Mouse (Mus musculus): ENCODE data around the gene Nr2f1.

The Nr2f1 gene

DNA sequence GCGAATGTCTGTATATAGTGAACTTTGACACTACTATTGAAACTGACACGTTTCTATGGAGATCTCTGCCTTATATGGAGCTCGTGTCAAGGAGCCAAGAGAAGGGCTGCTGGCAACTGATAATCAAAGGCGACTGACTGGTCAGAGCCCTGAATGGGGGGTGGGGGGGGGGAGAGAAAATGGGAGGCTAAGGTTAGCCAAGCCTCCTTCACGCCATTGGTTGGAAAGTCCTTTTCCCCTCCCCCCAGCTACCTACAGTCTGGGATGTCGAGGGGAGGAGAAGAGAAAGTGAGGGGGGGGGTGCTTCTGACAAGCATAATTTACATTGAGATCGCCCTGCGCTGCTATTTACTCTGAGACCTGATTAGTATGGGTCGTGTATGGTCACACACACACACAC is 850 bp upstream of the Nr2f1 start:
- no peak for DNase-seq (ENCODE audit: low spot score)

GRCm38 (mm10) chr13:78198871-78199641 is 501 bp downstream of the Nr2f1 start:
- peak; percentile 45 for DNase-seq (ENCODE audit: low spot score)

GRCm38 (mm10) chr13:78198391-78198870 is 1.1 kb downstream of the Nr2f1 start:
- no peak for DNase-seq (ENCODE audit: low spot score)

GRCm38 (mm10) chr13:78197819-78198390 is 1.7 kb downstream of the Nr2f1 start:
- DNase-seq (ENCODE audit: low spot score): no peak

- no peak for DNase-seq (ENCODE audit: low spot score)
Measured at GRCm38 (mm10) chr13:78197286-78197818, 2.2 kb downstream of the Nr2f1 start.

- DNase-seq (ENCODE audit: low spot score): no peak
Measured at GRCm38 (mm10) chr13:78196236-78196796, 3.2 kb downstream of the Nr2f1 start.

GRCm38 (mm10) chr13:78195601-78196115 is 3.9 kb downstream of the Nr2f1 start:
- DNase-seq (ENCODE audit: low spot score): no peak

GRCm38 (mm10) chr13:78194850-78195600 is 4.5 kb downstream of the Nr2f1 start:
- DNase-seq (ENCODE audit: low spot score): no peak

GRCm38 (mm10) chr13:78194135-78194849 is 5.3 kb downstream of the Nr2f1 start:
- no peak for DNase-seq (ENCODE audit: low spot score)

GRCm38 (mm10) chr13:78193211-78193610 is 6.3 kb downstream of the Nr2f1 start:
- no peak for DNase-seq (ENCODE audit: low spot score)

DNA sequence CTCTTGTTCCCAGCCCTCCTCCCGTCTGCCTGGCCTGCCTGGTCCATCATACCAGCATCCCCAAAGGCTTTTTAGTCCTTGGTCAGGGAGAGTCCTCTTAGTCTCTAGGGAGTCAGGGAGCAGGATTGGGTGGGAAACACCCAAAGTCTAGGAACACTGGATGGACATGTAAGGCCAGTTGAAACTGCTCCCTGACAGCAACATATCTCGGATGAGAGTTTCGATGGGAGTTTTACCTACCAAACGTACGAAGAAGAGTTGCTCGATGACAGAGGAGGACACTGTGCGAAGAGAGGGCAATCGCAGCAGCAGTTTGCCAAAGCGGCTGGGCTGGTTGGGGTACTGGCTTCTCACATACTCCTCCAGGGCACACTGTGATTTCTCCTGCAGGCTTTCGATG is 10.0 kb downstream of the Nr2f1 start:
- DNase-seq (ENCODE audit: low spot score): no peak

- no peak for DNase-seq (ENCODE audit: low spot score)
Measured at GRCm38 (mm10) chr13:78187833-78188232, 11.7 kb downstream of the Nr2f1 start.

DNA sequence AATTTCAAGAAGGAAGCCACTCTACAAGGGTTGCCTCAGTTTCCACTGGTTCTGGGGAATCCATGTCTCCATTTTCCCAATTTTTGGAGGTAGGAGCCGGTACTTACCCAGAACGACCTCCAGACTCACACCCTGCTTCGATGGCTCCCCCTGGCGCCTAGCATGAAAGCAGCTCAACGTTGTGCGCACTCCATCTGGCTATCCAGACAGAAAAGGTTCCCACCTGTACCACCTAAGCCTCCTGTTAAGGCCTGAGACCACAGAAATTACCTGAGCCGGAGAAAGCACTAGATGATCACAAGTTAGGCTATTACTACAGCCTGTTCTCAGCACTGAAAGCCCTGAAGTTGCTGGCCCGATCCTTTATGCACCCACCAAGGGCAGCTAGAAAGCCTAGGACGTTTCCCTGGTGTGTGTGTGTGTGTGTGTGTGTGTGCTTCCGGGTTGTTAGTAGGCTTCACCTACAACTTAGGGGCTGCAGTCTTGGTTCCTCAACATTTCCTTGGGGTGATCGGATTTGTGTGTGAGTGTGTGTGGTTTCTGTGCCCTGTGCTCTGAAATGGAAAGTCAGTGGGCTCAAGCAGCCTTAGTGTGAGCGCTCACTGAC is 13.1 kb downstream of the Nr2f1 start:
- no peak for DNase-seq (ENCODE audit: low spot score)

DNA sequence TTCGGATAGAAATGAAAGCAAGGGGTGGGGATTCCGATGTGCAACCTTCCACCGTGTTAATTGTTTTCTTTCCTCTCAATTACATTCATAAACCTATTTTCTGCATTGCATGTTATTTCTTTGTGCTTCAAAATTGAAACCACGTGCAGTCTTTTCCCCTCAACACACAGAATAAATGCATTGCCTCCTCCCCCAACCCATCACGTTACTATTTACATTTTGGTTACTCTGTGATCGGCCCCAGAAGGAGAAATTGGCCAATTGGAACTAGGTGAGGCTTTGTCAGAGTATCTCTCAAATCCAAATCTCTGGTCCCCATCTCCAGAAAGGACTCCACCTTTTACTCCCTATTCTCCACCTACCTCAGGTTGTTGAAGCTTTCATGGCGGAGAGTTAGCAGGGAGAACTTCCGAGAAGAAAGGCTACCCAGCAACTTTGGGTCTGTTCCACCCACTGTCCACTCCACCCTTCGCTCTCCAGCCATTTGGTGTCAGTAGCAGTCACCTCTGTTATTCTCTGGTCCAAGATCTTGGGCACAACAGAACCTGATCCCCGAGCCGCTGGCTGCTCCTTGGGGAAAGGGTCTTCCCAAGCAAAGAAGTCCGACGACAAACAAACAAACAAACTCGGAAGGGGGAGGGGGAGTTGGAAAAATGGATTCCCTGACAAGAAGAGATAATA is 14.6 kb downstream of the Nr2f1 start:
- no peak for DNase-seq (ENCODE audit: low spot score)

DNA sequence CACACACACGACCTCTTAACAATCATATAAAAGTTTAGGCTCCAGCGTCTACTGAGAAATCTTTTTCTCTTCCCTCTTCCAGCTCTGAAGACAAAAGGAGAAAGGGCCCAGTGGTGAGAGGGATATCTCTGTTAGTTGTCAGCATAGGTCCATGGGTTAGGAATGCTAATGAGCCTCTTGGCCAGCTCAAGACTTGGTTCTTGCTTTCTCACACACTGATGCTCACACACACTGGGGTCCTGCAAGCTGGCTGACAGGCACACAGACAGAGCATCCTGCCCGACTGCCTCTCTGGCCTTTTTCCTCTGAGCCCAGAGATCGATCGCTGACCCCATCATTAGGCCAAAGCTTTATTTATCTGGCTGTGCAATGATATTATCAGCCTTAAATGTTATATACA is 15.6 kb downstream of the Nr2f1 start:
- no peak for DNase-seq (ENCODE audit: low spot score)

- DNase-seq (ENCODE audit: low spot score): no peak
Measured at GRCm38 (mm10) chr13:78183004-78183403, 16.6 kb downstream of the Nr2f1 start.

DNA sequence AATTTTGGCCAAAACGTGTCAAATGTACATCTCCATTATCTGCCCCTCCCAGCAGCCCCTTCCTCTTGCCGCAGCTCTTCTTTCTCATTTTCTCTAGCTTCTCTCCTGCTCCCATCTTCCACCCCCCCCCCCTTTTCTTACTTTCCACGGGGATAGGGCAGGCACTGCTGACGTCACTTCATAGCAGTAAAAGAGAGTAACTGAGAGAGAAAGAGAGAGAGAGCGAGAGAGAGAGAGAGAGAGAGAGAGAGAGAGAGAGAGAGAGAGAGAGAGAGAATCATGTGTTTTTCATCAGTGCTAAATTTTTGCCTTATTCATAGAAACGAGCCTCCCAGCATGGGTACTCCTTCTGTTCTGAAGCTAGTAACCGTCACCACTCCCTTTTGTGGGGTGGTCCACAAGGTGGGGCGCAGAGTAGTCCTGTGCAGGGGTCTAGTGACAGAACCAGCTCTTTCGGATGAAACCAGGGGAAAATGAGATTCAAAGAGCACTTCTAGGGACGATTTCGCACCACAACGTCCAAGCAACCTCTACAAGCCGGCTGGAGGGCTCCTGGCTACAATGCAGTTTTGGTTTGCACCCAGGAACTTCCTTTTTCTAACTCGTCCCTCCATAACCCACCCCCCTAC is 17.5 kb downstream of the Nr2f1 start:
- DNase-seq (ENCODE audit: low spot score): no peak

DNA sequence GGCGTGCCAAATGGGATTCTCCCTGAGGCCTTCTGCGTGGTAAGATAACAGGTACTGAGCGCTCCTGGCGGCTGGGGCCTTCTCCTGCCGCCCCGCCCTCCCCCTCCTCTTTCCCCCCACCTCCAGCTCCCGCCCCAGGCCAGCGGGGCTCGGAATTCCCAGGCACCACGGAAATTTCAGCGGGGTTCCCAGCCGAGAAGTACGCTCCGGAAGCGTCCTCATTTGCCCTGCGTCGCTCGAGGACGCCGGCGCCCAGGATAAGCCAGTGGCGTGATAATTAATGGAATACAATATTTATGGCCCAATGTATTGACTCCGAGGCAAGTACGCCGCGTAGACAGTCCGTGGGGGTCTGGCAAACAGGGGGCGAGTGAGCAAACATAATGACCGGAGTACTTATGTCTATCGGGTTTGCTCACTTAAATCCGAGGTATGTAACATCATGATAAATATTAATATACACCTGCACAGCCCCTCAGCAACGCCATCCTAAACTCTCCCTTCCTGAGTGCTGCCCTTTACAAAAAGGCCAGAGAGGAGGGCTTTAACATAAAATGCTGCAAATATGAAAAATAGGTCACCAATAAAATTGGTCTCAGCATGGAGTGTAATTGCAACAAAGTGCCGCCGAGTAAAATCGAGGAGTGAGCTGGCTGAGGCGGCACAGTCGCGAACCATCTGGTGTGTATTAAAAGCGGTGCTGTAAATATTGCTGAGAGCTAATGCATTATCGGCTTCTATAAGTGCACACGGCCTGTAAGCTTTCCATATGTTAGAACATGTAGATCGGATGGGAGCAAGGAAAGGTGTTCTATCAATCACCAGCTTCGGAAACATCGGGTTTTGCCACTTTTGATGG is 18.3 kb downstream of the Nr2f1 start:
- DNase-seq (ENCODE audit: low spot score): no peak

- no peak for DNase-seq (ENCODE audit: low spot score)
Measured at GRCm38 (mm10) chr13:78180261-78180660, 19.3 kb downstream of the Nr2f1 start.

Data from ovary, postnatal 10 days (tissue).